Mouse (Mus musculus) C2C12 (cell line): ENCODE measurements around the gene Begain. TPM values are rescaled to one million over a fixed set of nuclear protein-coding genes. Genes with fewer than 3 reads are reported as not detected.

ENCODE experiments used
- H3K27me3 ChIP-seq: one replicate; pipeline ENCODE4 v1.6.1; 2011; ENCODE audit not compliant: control insufficient read depth, insufficient read depth, insufficient read length
- H3K36me3 ChIP-seq: one replicate; pipeline ENCODE4 v1.6.1; 2011; ENCODE audit not compliant: control insufficient read depth, insufficient read depth
- H3K4me3 ChIP-seq: one replicate; pipeline ENCODE4 v1.5.1; 2011; ENCODE audit warnings: mild to moderate bottlenecking, control low read depth; ENCODE audit not compliant: poor library complexity, insufficient read depth, severe bottlenecking
- H3K79me2 ChIP-seq: one replicate; pipeline ENCODE4 v1.6.1; 2011; ENCODE audit not compliant: control insufficient read depth, insufficient read depth
- H3K79me3 ChIP-seq: one replicate; pipeline ENCODE4 v1.6.1; 2011; ENCODE audit warnings: low read depth, control low read depth
- H3ac ChIP-seq: one replicate; pipeline ENCODE3; 2011; ENCODE audit warnings: low read depth; ENCODE audit not compliant: control insufficient read depth, insufficient read length
- CEBPB ChIP-seq: IDR thresholded peaks from one replicate; pipeline ENCODE4 v1.6.1; 2011; ENCODE audit warnings: low read depth, mild to moderate bottlenecking, control low read depth, moderate library complexity
- CTCF ChIP-seq: IDR thresholded peaks from one replicate; pipeline ENCODE4 v1.5.1; 2011; ENCODE audit not compliant: control insufficient read depth, insufficient read depth, insufficient read length
- FOSL1 ChIP-seq: IDR thresholded peaks from one replicate; pipeline ENCODE4 v1.8.0; 2011; ENCODE audit warnings: mild to moderate bottlenecking, low read length; ENCODE audit not compliant: poor library complexity, insufficient read depth, severe bottlenecking
- MAX ChIP-seq: IDR thresholded peaks from one replicate; pipeline ENCODE4 v1.6.1; 2011; ENCODE audit warnings: mild to moderate bottlenecking, control low read depth
- MYOD1 ChIP-seq: IDR thresholded peaks from one replicate; pipeline ENCODE4 v1.6.1; 2011; ENCODE audit warnings: low read depth; ENCODE audit not compliant: control insufficient read depth, insufficient read length
- MYOG ChIP-seq: IDR thresholded peaks from one replicate; pipeline ENCODE4 v1.6.1; 2011; ENCODE audit not compliant: control insufficient read depth, insufficient read length; ENCODE audit errors: extremely low read depth
- USF1 ChIP-seq: IDR thresholded peaks from one replicate; pipeline ENCODE4 v1.6.1; 2011; ENCODE audit warnings: low read depth, mild to moderate bottlenecking, control low read depth, moderate library complexity
- polyA plus RNA-seq: library from polyadenylated mRNA; unstranded; fragments of >200 nt; fragmentation: generic; extraction: Trizol; gene quantifications from one replicate; pipeline ENCODE4 v1.2.1, GENCODE M21; 2012; ENCODE audit warnings: missing spikeins

Begain gene
- polyA plus RNA-seq, 1 experiment: 0.11 TPM

DNA sequence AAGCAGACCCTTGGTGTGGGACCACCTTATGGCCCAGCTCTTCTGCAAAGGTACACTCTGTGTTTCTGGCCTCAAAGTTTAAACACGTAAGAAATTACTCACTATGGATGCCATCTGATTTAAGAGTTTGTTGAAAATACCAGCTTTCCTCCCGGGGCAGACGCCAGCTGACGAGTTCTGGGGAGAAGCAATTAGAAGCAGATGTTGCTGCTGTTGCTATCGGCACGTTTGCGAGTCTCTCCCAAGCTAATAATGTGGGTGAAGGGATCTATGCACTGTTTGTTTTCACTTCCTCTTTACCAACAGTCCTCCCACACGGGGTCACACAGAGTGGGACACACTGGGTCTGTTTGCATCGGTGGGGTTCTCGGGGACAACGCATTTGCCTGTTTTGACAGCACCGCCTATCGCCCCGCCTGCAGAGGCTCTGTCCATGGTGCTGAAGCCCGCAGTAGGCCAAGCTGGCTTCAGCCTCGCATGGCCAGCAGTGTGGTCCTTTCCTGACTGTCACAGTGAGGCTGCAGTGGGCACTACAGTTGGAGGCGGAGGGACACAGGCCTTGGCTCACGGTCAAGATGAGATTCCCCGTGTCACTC lies 73.5 kb downstream of the Begain start:
- Histone ChIP-seq H3K36me3 (no peaks in the 10 kb centered on the region), H3K79me2 (no peaks in the 10 kb centered on the region), H3K79me3 (no peaks in the 10 kb centered on the region), H3K4me3 (no peak overlapping the region), H3K27me3 (no peaks in the 10 kb centered on the region), H3ac (no peak overlapping the region)
- no peak for TF ChIP-seq CTCF
- TF ChIP-seq MYOG: no peak
- no peak for TF ChIP-seq MYOD1
- no peak for TF ChIP-seq USF1
- no peak for TF ChIP-seq FOSL1
- no peak for TF ChIP-seq CEBPB
- no peak for TF ChIP-seq MAX

DNA sequence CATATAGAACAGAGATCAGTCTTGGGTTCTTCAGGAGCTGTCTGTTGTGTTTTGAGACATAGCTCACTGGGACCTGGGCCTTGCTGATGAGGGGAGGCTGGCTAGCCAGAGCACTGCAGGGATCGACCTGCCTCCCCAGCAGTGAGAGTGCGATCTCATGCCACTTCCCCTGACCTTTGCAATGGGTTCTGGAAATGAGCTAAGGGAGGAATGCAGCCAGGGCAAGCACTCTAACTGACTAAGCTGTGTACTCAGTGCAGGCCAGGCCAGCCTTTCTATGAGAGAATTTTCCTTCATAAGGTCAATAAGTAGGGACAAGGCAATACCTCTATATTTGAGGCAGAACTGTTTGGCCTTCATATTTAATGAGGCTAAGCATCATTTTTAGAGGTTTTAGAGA lies 75.0 kb downstream of the Begain start:
- Histone ChIP-seq H3K36me3 (no peaks in the 10 kb centered on the region), H3ac (no peak overlapping the region), H3K27me3 (no peaks in the 10 kb centered on the region), H3K79me3 (no peaks in the 10 kb centered on the region), H3K79me2 (no peaks in the 10 kb centered on the region), H3K4me3 (no peak overlapping the region)
- no peak for TF ChIP-seq FOSL1
- no peak for TF ChIP-seq CEBPB
- TF ChIP-seq MAX: no peak
- TF ChIP-seq MYOD1: no peak
- TF ChIP-seq USF1: no peak
- TF ChIP-seq MYOG: no peak
- no peak for TF ChIP-seq CTCF

DNA sequence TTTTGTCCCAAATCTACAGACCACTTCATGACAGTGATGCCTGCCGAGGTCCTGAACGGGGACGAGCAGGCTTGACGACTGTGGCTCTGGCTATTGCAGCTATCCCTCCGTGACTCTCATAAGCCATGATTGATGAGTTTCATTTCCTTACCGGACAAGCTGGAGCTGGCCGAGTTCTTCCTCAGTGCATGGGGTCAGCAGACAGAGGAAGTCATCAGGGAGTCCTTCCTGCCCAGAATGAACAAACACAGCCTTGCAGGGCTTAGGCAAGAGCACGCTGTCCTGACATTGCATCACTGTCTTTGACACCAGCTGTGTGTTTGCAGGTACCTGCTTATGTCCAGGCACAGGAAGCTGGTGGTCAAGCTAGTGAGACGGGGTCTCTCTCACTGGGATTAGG lies 77.6 kb downstream of the Begain start:
- H3K79me2 ChIP-seq: no peaks in the 10 kb centered on the region
- no peaks in the 10 kb centered on the region for H3K79me3 ChIP-seq
- no peak for TF ChIP-seq CTCF
- TF ChIP-seq FOSL1: no peak
- TF ChIP-seq MAX: no peak
- H3K4me3 ChIP-seq: no peak overlapping the region
- H3K27me3 ChIP-seq: no peaks in the 10 kb centered on the region
- H3ac ChIP-seq: no peak overlapping the region
- H3K36me3 ChIP-seq: no peaks in the 10 kb centered on the region

DNA sequence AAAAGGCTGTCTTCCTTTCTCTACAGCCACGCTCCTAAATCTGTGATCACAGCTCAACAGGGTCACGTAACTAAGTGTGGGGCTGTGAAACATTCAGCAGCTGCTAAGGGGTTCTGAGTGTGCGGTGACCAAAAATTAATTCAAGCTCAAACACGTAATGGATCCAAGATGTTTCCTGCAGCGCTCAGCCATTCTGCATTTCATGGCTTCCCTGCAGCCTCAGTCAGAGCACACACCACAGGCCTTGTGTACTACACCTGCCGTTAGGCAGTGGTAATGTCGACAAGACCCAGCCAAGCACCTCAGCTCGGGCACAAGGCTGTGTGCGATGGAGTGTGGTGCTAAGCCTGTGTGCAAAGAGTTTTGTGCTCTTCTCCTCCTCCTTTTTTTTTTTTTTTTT lies 80.6 kb downstream of the Begain start:
- no peaks in the 10 kb centered on the region for H3K27me3 ChIP-seq
- no peak overlapping the region for H3ac ChIP-seq
- TF ChIP-seq CEBPB (no peak), MYOG (no peak), MAX (no peak), CTCF (no peak), USF1 (no peak), MYOD1 (no peak), FOSL1 (no peak)
- no peak overlapping the region for H3K4me3 ChIP-seq
- H3K79me3 ChIP-seq: no peaks in the 10 kb centered on the region
- H3K79me2 ChIP-seq: no peaks in the 10 kb centered on the region
- H3K36me3 ChIP-seq: no peaks in the 10 kb centered on the region

DNA sequence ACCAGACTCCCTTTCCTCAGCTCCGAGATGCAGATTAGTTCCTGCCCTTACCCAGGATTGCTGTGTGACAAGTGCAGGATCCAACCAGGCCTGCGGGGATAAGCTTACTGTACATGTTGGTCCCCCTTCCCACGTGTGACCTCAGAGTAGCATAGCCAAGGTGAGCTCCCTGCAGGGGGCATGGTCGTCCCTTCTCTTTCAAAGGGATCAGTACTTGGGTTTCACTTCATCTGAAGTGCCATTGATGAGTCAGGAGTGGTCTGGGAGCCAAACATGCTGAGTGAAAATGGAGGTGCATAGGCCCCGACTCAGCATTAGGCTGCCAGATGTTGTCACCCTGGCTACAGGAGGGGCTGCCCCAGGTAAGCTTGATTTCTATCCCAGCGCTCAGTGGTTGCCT lies 83.0 kb downstream of the Begain start:
- TF ChIP-seq MYOG (no peak), CTCF (no peak), CEBPB (no peak), USF1 (no peak), FOSL1 (no peak), MYOD1 (no peak), MAX (no peak)
- H3K79me2 ChIP-seq: no peaks in the 10 kb centered on the region
- H3K36me3 ChIP-seq: no peaks in the 10 kb centered on the region
- H3K79me3 ChIP-seq: no peaks in the 10 kb centered on the region
- no peak overlapping the region for H3K4me3 ChIP-seq
- H3ac ChIP-seq: no peak overlapping the region
- no peaks in the 10 kb centered on the region for H3K27me3 ChIP-seq

DNA sequence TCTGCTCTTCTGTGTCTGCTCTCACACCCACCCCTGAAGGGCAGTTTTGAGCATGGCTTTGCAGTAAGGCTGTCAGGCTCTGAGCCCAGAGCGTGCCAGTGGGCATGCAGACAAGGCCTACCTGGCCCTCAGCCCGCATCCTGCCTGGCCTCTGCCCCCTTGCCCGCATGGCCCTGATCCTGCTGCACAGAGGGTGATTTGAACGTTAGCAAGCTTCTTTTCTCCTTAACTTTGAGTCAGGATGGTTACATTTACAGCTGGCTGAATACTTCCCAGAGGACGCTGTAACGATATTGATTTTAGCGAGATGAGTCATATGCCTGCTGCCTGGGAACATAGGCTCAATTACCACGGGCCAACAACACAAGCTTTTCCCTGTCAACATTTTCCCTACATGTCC lies 83.5 kb downstream of the Begain start:
- Histone ChIP-seq H3K4me3 (no peak overlapping the region), H3K79me2 (no peaks in the 10 kb centered on the region), H3K27me3 (no peaks in the 10 kb centered on the region), H3ac (peak overlapping the region; percentile 26), H3K79me3 (no peaks in the 10 kb centered on the region), H3K36me3 (no peaks in the 10 kb centered on the region)
- TF ChIP-seq USF1 (no peak), MYOG (no peak), CTCF (no peak), FOSL1 (no peak), CEBPB (no peak), MAX (no peak), MYOD1 (no peak)
